Mouse (Mus musculus) lung, embryonic 15.5 days (tissue): ENCODE results near the gene Pprc1. TPM values are rescaled to one million over a fixed set of nuclear protein-coding genes. Genes with fewer than 3 reads are reported as not detected.

Experiments used
- ATAC-seq: fragments of 200-750 bp; cut with Nextera tagmentation; 2 replicates; pipeline ENCODE4 v1.8.0; 2017; ENCODE audit warnings: moderate number of reproducible peaks, borderline replicate concordance; ENCODE audit not compliant: low FRiP score, low TSS enrichment; ENCODE audit errors: extremely low read depth
- H3K27ac ChIP-seq: fragments of 300-500 bp; sonication (generic); 2 replicates; pipeline ENCODE4 v1.5.1; 2015; ENCODE audit warnings: moderate library complexity, mild to moderate bottlenecking, inconsistent platforms
- H3K27me3 ChIP-seq: fragments of 300-500 bp; sonication (generic); 2 replicates; pipeline ENCODE4 v1.6.1; 2015; ENCODE audit warnings: inconsistent platforms
- H3K36me3 ChIP-seq: fragments of 300-500 bp; sonication (generic); 2 replicates; pipeline ENCODE4 v1.6.1; 2015; ENCODE audit warnings: inconsistent platforms
- H3K4me1 ChIP-seq: fragments of 300-500 bp; sonication (generic); 2 replicates; pipeline ENCODE4 v1.6.1; 2015; ENCODE audit warnings: inconsistent platforms
- H3K4me2 ChIP-seq: fragments of 300-500 bp; sonication (generic); 2 replicates; pipeline ENCODE4 v1.6.1; 2015; ENCODE audit warnings: inconsistent platforms, mild to moderate bottlenecking, moderate library complexity
- H3K4me3 ChIP-seq: fragments of 300-500 bp; sonication (generic); 2 replicates; pipeline ENCODE4 v1.5.1; 2015; ENCODE audit warnings: mild to moderate bottlenecking, inconsistent platforms
- H3K9ac ChIP-seq: fragments of 300-500 bp; sonication (generic); 2 replicates; pipeline ENCODE4 v1.6.1; 2015; ENCODE audit warnings: inconsistent platforms
- H3K9me3 ChIP-seq: fragments of 300-500 bp; sonication (generic); 2 replicates; pipeline ENCODE4 v1.6.1; 2016; ENCODE audit warnings: inconsistent platforms
- WGBS: fragments of 180-500 bp; shearing (Covaris S2); methylation state at CpG from one replicate; pipeline ENCODE4 v1.1.7; 2015; 5-methylcytosine and 5-hydroxymethylcytosine counted together
- polyA plus RNA-seq: library from polyadenylated mRNA; unstranded; fragments of >200 nt; fragmentation: Nextera tagmentation; extraction: Ambion mirVana; gene quantifications from 2 replicates; pipeline ENCODE4 v1.2.1, GENCODE M21; 2015

The Pprc1 gene
- polyA plus RNA-seq, 1 experiment from 2014 or later = 28.0 TPM

DNA sequence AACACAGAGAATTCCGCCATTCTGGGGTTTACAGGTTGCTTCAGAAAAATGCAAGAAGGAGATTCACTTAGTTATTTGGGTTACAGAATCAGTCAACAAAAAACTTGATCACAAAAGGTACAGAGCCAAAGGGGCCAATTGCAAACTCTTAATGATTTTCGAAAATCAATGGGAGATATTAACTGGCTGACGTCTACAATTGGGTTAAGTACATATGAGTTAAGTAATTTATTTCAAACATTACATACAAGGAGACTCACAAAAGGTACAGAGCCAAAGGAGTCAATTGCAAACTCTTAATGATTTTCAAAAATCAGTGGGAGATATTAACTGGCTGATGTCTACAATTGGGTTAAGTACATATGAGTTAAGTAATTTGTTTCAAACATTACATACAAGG, 54.9 kb downstream of the Pprc1 start:
- Histone ChIP-seq H3K9me3 (no peaks in the 10 kb centered on the region), H3K36me3 (no peaks in the 10 kb centered on the region), H3K4me3 (no peak overlapping the region), H3K4me2 (no peak overlapping the region), H3K9ac (no peak overlapping the region), H3K27me3 (no peaks in the 10 kb centered on the region), H3K4me1 (no peaks in the 10 kb centered on the region), H3K27ac (no peak overlapping the region)
- ATAC-seq = no peak
- WGBS = 91% methylated on average over 3 of the region's 3 CpGs

DNA sequence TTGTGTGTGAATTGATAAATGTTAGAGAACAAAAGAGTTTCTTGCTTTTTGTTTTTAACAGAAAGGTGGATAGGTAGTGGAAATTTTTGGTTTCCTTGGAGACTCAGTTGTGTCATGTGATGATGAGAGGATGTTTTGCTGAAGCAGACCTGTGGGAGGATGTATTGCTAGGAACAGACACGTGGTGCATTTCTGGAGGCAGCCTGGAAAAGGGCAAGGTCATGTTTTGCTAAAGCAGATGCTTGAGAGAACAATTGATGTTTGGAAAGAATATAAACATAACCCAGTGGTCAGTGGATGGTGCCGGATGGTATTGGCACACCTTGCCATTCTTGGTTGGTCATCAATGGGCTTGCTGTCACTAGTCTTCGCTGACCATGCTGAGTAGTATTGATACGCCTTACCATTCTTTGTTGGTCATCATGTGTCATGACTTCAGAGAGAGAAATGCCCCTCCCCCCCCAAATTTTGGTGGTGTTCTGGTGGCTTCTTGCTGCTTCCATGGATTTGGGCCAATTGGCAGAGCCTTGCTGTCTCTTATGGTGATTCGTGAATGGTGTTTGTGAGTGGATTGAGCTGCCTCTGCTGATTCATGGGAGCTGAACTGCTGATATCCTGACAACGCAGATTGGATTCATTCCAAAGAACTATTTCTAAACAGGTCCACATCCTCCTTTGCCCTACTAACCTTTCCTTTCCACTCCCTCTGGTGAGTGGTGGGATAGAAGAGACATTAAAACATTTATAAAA, 58.9 kb downstream of the Pprc1 start:
- H3K9ac ChIP-seq = no peak overlapping the region
- WGBS = 60% methylated on average over 6 of the region's 6 CpGs
- H3K36me3 ChIP-seq = no peaks in the 10 kb centered on the region
- no peaks in the 10 kb centered on the region for H3K27me3 ChIP-seq
- H3K4me3 ChIP-seq = no peak overlapping the region
- no peaks in the 10 kb centered on the region for H3K9me3 ChIP-seq
- H3K27ac ChIP-seq = no peak overlapping the region
- H3K4me1 ChIP-seq = no peaks in the 10 kb centered on the region
- ATAC-seq = no peak
- H3K4me2 ChIP-seq = no peak overlapping the region

DNA sequence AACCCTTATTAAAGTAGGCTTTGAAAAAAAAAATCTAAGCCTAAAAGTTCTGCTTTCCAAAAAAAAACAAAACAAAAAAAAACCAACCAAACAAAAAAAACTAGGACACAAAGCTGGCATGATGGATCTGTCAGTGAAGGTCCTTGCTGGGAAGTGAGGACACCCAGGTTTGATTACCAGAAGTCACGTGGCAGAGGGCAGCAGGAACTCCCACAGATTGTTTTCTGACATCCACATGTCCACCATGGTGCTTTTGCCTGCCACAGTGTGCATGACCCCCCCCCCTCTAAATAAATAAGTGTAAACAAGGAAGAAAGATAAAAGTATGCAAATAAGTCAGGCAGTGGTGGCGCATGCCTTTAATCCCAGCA, 59.5 kb downstream of the Pprc1 start:
- WGBS = 66% methylated on average over 2 of the region's 2 CpGs
- H3K27ac ChIP-seq = no peak overlapping the region
- H3K36me3 ChIP-seq = no peaks in the 10 kb centered on the region
- H3K9ac ChIP-seq = no peak overlapping the region
- H3K4me3 ChIP-seq = no peak overlapping the region
- ATAC-seq = no peak
- H3K27me3 ChIP-seq = no peaks in the 10 kb centered on the region
- no peak overlapping the region for H3K4me2 ChIP-seq
- H3K9me3 ChIP-seq = no peaks in the 10 kb centered on the region
- H3K4me1 ChIP-seq = no peaks in the 10 kb centered on the region

- no peak overlapping the region for H3K4me2 ChIP-seq
- 60% methylated on average over 2 of the region's 2 CpGs for WGBS
- H3K9ac ChIP-seq = no peak overlapping the region
- H3K27ac ChIP-seq = no peak overlapping the region
- H3K4me3 ChIP-seq = no peak overlapping the region
- no peaks in the 10 kb centered on the region for H3K9me3 ChIP-seq
- H3K36me3 ChIP-seq = no peaks in the 10 kb centered on the region
- ATAC-seq = no peak
- H3K4me1 ChIP-seq = no peaks in the 10 kb centered on the region
- H3K27me3 ChIP-seq = no peaks in the 10 kb centered on the region
Observed at GRCm38 (mm10) chr19:46110214-46110613, 65.5 kb downstream of the Pprc1 start.

DNA sequence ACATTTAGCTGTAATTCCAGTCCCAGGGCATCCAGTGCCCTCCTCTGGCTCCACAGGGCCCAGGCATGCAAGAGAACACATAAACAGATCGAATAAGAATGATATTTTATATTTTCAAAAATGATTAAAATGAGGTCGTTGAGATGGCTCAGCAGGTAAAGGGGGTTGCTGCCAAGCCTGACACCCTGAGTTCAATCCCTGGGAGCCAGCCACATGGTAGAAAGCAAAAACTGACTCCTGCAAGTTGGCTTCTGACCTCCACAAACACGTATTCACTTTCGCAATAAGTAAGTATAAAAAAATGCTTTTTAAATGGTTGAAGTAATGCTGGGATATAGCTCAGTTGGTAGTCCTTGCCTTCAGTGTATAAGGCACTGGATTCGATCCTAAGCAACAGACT, 66.1 kb downstream of the Pprc1 start:
- no peaks in the 10 kb centered on the region for H3K4me1 ChIP-seq
- no peak overlapping the region for H3K4me3 ChIP-seq
- H3K27me3 ChIP-seq = no peaks in the 10 kb centered on the region
- no peaks in the 10 kb centered on the region for H3K36me3 ChIP-seq
- H3K9me3 ChIP-seq = no peaks in the 10 kb centered on the region
- no peak overlapping the region for H3K9ac ChIP-seq
- no peak overlapping the region for H3K4me2 ChIP-seq
- no peak for ATAC-seq
- 70% methylated on average over 5 of the region's 5 CpGs for WGBS
- no peak overlapping the region for H3K27ac ChIP-seq

- no peak overlapping the region for H3K4me2 ChIP-seq
- no peak for ATAC-seq
- H3K27ac ChIP-seq = no peak overlapping the region
- H3K9me3 ChIP-seq = no peaks in the 10 kb centered on the region
- no peaks in the 10 kb centered on the region for H3K27me3 ChIP-seq
- WGBS = 42% methylated on average over 4 of the region's 4 CpGs
- H3K36me3 ChIP-seq = no peaks in the 10 kb centered on the region
- no peak overlapping the region for H3K9ac ChIP-seq
- H3K4me3 ChIP-seq = no peak overlapping the region
- no peaks in the 10 kb centered on the region for H3K4me1 ChIP-seq
Observed at GRCm38 (mm10) chr19:46114617-46115016, 69.9 kb downstream of the Pprc1 start.

DNA sequence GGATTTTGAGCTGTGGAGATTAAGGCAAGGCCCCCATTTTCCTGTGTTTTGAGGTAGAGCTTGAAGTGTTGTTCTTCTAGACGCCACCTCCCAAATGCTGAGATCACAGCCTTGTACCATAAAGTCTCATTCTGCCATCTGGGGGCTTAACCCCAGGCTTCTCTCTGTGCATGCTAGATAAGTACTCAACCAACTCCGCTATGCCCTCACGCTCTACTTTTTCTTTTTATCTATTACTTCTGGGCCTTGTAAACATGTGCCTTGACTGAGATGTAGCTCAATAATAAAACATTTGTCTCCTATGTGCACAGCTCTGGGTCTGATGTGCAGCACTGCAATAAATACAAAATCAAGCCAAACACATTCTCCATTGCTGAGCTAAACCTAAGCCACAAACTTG, 74.8 kb downstream of the Pprc1 start:
- no peak for ATAC-seq
- H3K9me3 ChIP-seq = no peaks in the 10 kb centered on the region
- no peaks in the 10 kb centered on the region for H3K27me3 ChIP-seq
- WGBS = 86% methylated on average over 3 of the region's 3 CpGs
- H3K4me1 ChIP-seq = no peaks in the 10 kb centered on the region
- H3K4me3 ChIP-seq = no peak overlapping the region
- no peak overlapping the region for H3K9ac ChIP-seq
- H3K27ac ChIP-seq = no peak overlapping the region
- H3K4me2 ChIP-seq = no peak overlapping the region
- no peaks in the 10 kb centered on the region for H3K36me3 ChIP-seq

DNA sequence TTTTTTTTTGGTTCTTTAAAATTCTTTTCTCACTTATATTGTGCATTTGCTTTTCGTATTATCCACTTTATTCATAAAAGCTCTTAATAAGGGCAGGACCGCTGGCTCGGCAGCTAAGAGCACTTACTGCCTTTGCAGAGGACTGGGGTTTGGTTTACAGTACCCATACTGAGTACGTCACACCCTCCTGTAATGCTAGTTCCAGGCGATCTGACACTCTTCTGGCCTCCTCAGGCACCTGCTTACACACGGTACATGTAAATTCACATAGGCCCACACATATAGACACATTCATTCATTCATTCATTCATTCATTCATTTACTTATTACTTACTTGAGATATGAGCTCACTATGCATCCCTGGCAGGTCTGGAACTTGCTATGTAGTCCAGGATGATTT, 76.2 kb downstream of the Pprc1 start:
- H3K27me3 ChIP-seq = no peaks in the 10 kb centered on the region
- no peaks in the 10 kb centered on the region for H3K9me3 ChIP-seq
- H3K27ac ChIP-seq = no peak overlapping the region
- H3K4me2 ChIP-seq = no peak overlapping the region
- 54% methylated on average over 6 of the region's 6 CpGs for WGBS
- H3K4me3 ChIP-seq = no peak overlapping the region
- H3K4me1 ChIP-seq = no peaks in the 10 kb centered on the region
- no peak overlapping the region for H3K9ac ChIP-seq
- H3K36me3 ChIP-seq = no peaks in the 10 kb centered on the region
- ATAC-seq = no peak

Other genes with a start within 250 kb of the Pprc1 start
- gene Kcnip2, start 228.8 kb upstream of the Pprc1 start, polyA plus RNA-seq = 2.6 and 3.3 TPM in 2 replicates
- 15.6 and 17.9 TPM in 2 replicates for gene Armh3, start 46.4 kb upstream of the Pprc1 start, polyA plus RNA-seq
- 9.7 and 11.1 TPM in 2 replicates for gene Hps6, start 41.4 kb upstream of the Pprc1 start, polyA plus RNA-seq
- gene Ldb1, start 328 bp downstream of the Pprc1 start, polyA plus RNA-seq = 98.2 and 99.7 TPM in 2 replicates
- gene Nolc1, start 31.0 kb downstream of the Pprc1 start, polyA plus RNA-seq = 76.4 and 77.7 TPM in 2 replicates
- gene Elovl3, start 87.0 kb downstream of the Pprc1 start, polyA plus RNA-seq = not detected in 2 replicates
- 0.39 and 0.53 TPM in 2 replicates for gene Pitx3, start 103.4 kb downstream of the Pprc1 start, polyA plus RNA-seq
- 62.4 and 65.0 TPM in 2 replicates for gene Gbf1, start 107.6 kb downstream of the Pprc1 start, polyA plus RNA-seq